Comparison of ENCODE assay signal across 11 mouse cellular contexts in genomic region chr3:93442030-93442429, GRCm38 (mm10). TPM values are rescaled to one million over a fixed set of nuclear protein-coding genes. Genes with fewer than 3 reads are reported as not detected.
DNase-seq lines count a peak whose midpoint lies in the region; ATAC-seq lines count a peak whose summit lies in the region.
"Had no signal": no experiment of that assay in that cellular context is flagged by ENCODE, and none has a peak within 500 bp of the region (broad histone marks: within the 10 kb centered on the region; RNA-seq: fewer than 3 reads in every experiment).

TSS of gene Tchh (plus strand) at chr3:93442330.

- H3K9me3 ChIP-seq in kidney, embryonic 15.5 days (replicated peaks): no peaks in the 10 kb centered on the region
- no peaks in the 10 kb centered on the region for H3K9me3 ChIP-seq in embryonic facial prominence, embryonic 14.5 days (ENCODE audit: control insufficient read depth, low read length)
- H3K9me3 ChIP-seq in hindbrain, embryonic 16.5 days (ENCODE audit: control insufficient read depth, low read length): no peaks in the 10 kb centered on the region
- H3K9me3 ChIP-seq in midbrain, embryonic 15.5 days: no peaks in the 10 kb centered on the region

- peak within 1 kb of the TSS; percentile 95 for H3K4me2 ChIP-seq in kidney, embryonic 15.5 days
- peak within 1 kb of the TSS; percentile 94 for H3K4me2 ChIP-seq in embryonic facial prominence, embryonic 14.5 days (ENCODE audit: low read depth, low read length)
- peak within 1 kb of the TSS; percentile 84 for H3K4me2 ChIP-seq in hindbrain, embryonic 16.5 days (ENCODE audit: low read length)
- peak within 1 kb of the TSS; percentile 93 for H3K4me2 ChIP-seq in midbrain, embryonic 15.5 days

- no peak within 1 kb of the TSS for H3K27ac ChIP-seq in kidney, embryonic 15.5 days
- H3K27ac ChIP-seq in embryonic facial prominence, embryonic 14.5 days (replicated peaks; ENCODE audit: low read depth, low read length): no peak within 1 kb of the TSS
- H3K27ac ChIP-seq in hindbrain, embryonic 16.5 days (ENCODE audit: low read depth, low read length): no peak within 1 kb of the TSS
- H3K27ac ChIP-seq in midbrain, embryonic 15.5 days: no peak within 1 kb of the TSS
- H3K27ac ChIP-seq: heart, adult 2 months; liver, embryonic 14.5 days had no signal

- DNase-seq in kidney, postnatal 36 days: no peak
- no peak for DNase-seq in embryonic facial prominence, embryonic 14.5 days (ENCODE audit: low spot score)
- DNase-seq in spleen, adult 12 weeks (ENCODE audit: low spot score): no peak
- no peak for DNase-seq in right cerebral cortex, postnatal 10 days (ENCODE audit: low spot score in 2 of 2)
- DNase-seq in adrenal gland, postnatal 10 days: no peak
- DNase-seq: heart, adult 2 months; spleen, adult 18-20 months had no signal

- peaks cover 34% of the 10 kb centered on the region for H3K4me1 ChIP-seq in kidney, embryonic 15.5 days
- no peaks in the 10 kb centered on the region for H3K4me1 ChIP-seq in embryonic facial prominence, embryonic 14.5 days (ENCODE audit: control insufficient read depth, insufficient read depth, low read length)
- peaks cover 15% of the 10 kb centered on the region for H3K4me1 ChIP-seq in hindbrain, embryonic 16.5 days (ENCODE audit: control insufficient read depth, insufficient read depth, low read depth, low read length)
- peaks cover 20% of the 10 kb centered on the region for H3K4me1 ChIP-seq in midbrain, embryonic 15.5 days

- peaks cover 57% of the 10 kb centered on the region for H3K27me3 ChIP-seq in kidney, embryonic 15.5 days
- H3K27me3 ChIP-seq in embryonic facial prominence, embryonic 14.5 days (replicated peaks; ENCODE audit: control insufficient read depth, insufficient read depth, low read length): peaks cover 46% of the 10 kb centered on the region
- H3K27me3 ChIP-seq in hindbrain, embryonic 16.5 days (replicated peaks; ENCODE audit: control insufficient read depth, insufficient read depth, low read length): peaks cover 12% of the 10 kb centered on the region
- H3K27me3 ChIP-seq in midbrain, embryonic 15.5 days (replicated peaks): peaks cover 21% of the 10 kb centered on the region

- peak within 1 kb of the TSS; percentile 52 for H3K4me3 ChIP-seq in kidney, embryonic 15.5 days (replicated peaks)
- peak within 1 kb of the TSS; percentile 60 for H3K4me3 ChIP-seq in embryonic facial prominence, embryonic 14.5 days (ENCODE audit: low read depth, low read length)
- H3K4me3 ChIP-seq in hindbrain, embryonic 16.5 days (ENCODE audit: low read length): no peak within 1 kb of the TSS
- H3K4me3 ChIP-seq in midbrain, embryonic 15.5 days: no peak within 1 kb of the TSS

- H3K36me3 ChIP-seq in kidney, embryonic 15.5 days: no peaks in the 10 kb centered on the region
- H3K36me3 ChIP-seq in embryonic facial prominence, embryonic 14.5 days (ENCODE audit: control insufficient read depth, insufficient read depth, low read length): no peaks in the 10 kb centered on the region
- H3K36me3 ChIP-seq in hindbrain, embryonic 16.5 days (ENCODE audit: control insufficient read depth, insufficient read depth, low read length): no peaks in the 10 kb centered on the region
- H3K36me3 ChIP-seq in midbrain, embryonic 15.5 days (replicated peaks): no peaks in the 10 kb centered on the region

- no peak within 1 kb of the TSS for H3K9ac ChIP-seq in kidney, embryonic 15.5 days
- no peak within 1 kb of the TSS for H3K9ac ChIP-seq in embryonic facial prominence, embryonic 14.5 days (ENCODE audit: low read depth, low read length)
- no peak within 1 kb of the TSS for H3K9ac ChIP-seq in hindbrain, embryonic 16.5 days (ENCODE audit: low read depth, low read length)
- H3K9ac ChIP-seq in midbrain, embryonic 15.5 days: no peak within 1 kb of the TSS
- H3K9ac ChIP-seq: liver, embryonic 14.5 days had no signal

- WGBS in kidney, embryonic 15.5 days: 93% methylated on average over 1 of the region's 1 CpGs
- WGBS in embryonic facial prominence, embryonic 14.5 days: 92% methylated on average over 1 of the region's 1 CpGs
- 89% methylated on average over 1 of the region's 1 CpGs for WGBS in hindbrain, embryonic 16.5 days
- 88% methylated on average over 1 of the region's 1 CpGs for WGBS in midbrain, embryonic 15.5 days

- no peak for ATAC-seq in kidney, embryonic 15.5 days (replicated peaks; ENCODE audit: low FRiP score)
- no peak for ATAC-seq in embryonic facial prominence, embryonic 14.5 days (ENCODE audit: low read depth)
- no peak for ATAC-seq in hindbrain, embryonic 16.5 days
- ATAC-seq in midbrain, embryonic 15.5 days (replicated peaks): no peak

RNA-seq across cellular contexts. Expression of gene Tchh, which starts in this region (rescaled TPM):
- 4.0 and 5.0 TPM in 2 replicates for polyA plus RNA-seq in kidney, embryonic 15.5 days (2015; fragmentation: Nextera tagmentation; extraction: Ambion mirVana)
- polyA plus RNA-seq in embryonic facial prominence, embryonic 14.5 days (2014; fragmentation: Nextera tagmentation; extraction: Ambion mirVana): 3.4 and 4.2 TPM in 2 replicates
- 1.4 and 1.6 TPM in 2 replicates for polyA plus RNA-seq in hindbrain, embryonic 16.5 days (2015; fragmentation: Nextera tagmentation; extraction: Ambion mirVana)
- polyA plus RNA-seq in midbrain, embryonic 15.5 days (2015; fragmentation: Nextera tagmentation; extraction: Ambion mirVana): 0.82 and 1.2 TPM in 2 replicates
- total RNA-seq in adrenal gland, postnatal 10 days (2021): under 1 TPM; 0.24 TPM

Comparison
In these comparisons a context has a peak if more than half of its experiments do, and no peak if none do; other contexts are left out.
1. H3K4me3 ChIP-seq: peak in kidney, embryonic 15.5 days (single experiment) and embryonic facial prominence, embryonic 14.5 days (single experiment); none in hindbrain, embryonic 16.5 days (single experiment) and midbrain, embryonic 15.5 days (single experiment).
2. Peak in every context shown above with its lines, with median percentiles within 50 percentile points of each other: H3K4me2 ChIP-seq.